Mouse (Mus musculus): ENCODE data around the gene Kcnd1. TPM values are rescaled to one million over a fixed set of nuclear protein-coding genes. Genes with fewer than 3 reads are reported as not detected.
"Not testable (repeated sequence)": the region's sequence is repeated elsewhere in the genome, so short reads cannot be mapped to it uniquely, and the experiment has no call there.

Kcnd1 gene
- total RNA-seq (2021): under 1 TPM; 0.15 to 0.20 TPM
- long read RNA-seq, experiment 1: 0 reads
- long read RNA-seq, experiment 2: 0 reads

DNA sequence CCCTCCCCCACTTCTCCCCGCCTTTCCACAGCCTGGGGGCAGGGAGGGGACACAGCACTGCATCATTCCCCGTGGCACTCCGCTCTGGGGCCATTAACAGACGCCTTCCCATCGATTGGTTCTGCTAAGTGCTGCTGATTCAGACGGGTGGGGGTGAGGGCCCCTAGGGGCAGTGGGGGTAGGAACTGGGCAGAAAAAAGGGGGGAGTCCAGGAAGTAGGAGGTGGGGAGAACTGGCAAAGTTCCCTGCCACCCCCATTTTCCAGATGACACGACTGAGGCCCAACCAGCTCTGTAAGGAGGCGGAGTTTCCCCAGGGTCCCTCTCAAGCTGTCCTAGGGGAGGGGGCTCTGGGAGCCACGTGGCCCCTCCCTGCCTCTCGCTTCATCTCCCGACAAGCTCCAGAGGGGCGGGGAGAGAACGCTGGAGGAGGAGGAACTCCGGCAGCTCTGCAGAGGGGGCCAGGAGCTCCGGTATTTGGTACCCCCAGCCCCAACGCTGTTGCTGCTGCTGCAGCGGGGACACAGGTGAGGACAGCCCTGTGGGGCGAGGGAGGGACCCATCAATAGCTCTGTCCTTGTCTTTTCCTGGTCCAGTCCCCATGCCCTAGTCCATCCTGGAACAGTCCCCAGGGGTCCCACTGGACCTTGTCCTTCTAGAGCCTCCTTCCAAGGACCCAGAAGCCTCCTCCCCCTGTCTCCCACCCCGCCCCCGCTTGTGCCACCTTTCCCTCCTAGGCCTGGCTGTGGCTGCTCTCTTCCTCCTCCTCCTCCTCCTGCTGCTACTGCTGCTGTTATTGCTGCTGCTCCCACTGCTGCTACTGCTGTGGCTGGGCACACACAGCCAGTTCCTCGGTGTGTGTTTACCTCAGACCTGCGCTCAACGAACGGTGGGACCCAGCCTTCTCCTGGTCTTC, at the start of gene Kcnd1:
TSS of gene Kcnd1 (plus strand) at position 425 of the 915 bp plus-strand sequence.
- intact Hi-C loops (cut with DNase I): no loop called here
- peak in 1 of 2 experiments; percentile 25 for DNase-seq

- no peak for DNase-seq
- intact Hi-C loops (cut with DNase I): loop anchor here (5.0 kb wide), 1 partner anchor 35 kb away; no protein-coding TSS in a partner anchor
Observed at GRCm38 (mm10) chrX:7772766-7773165, 49.3 kb upstream of the Kcnd1 start.

DNA sequence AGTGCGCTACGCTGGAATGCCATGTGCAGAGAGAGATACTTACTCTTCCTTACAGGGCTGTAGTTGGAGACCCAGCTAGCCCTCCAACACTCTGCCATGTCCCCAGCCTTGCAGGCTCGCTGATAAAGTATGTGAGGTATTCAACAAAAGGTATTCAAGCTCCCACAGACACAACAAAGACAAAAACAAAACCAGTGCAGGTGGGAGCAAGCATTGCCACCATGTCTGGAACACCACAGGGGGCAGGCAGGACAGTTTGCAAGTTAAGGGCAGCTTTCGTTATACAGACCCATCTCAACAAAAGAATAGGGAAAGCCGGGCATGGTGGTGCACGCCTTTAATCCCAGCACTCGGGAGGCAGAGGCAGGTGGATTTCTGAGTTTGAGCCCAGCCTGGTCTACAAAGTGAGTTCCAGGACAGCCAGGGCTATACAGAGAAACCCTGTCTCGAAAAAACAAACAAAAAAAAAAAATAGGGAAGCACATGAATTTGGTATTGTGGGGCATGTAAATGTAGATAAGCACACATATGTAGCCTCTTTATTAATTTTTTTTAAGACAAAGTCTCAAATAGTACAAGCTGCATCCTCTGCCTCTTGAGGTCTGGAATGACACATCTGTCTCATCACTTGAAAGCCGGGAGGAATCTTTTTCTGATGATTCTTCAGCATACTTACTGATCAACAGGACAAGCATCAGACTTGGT, 46.4 kb upstream of the Kcnd1 start:
- intact Hi-C loops (cut with DNase I): no loop called here
- no peak for DNase-seq

DNA sequence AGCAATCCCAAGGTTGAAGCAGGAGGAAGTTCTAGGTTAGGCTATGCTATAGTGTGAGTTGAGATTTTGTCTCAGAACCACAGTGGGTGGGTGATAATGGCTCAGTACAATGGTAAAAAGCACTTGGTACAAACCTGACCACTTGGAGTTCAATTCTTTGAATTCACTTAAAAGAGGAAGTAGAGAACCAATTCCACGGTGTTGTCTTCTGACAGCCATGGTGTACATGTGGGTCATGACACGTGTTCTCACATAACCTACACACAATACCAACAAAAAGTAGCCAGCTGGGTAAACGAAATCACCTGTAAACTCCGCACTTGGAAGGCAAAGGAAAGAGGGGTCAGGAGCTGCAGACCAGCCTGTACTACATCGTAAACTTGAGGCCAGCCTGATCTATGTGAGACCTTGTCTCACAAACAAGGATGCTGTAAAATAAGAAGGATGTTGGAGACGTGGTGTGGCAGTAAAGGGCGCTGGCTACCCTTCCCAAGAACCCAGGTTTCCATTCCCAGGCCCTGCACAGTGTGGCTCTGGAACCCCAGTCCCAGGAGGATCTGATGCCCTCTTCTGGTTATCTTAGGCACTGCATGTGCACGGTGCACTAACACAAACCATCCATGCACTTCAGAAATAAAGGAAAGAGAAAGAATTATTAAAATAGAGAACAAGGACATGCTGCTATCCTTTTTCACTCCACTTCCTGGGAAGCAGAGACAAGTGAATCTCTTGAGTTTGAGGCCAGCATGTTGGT, 45.6 kb upstream of the Kcnd1 start:
- peak in 1 of 2 experiments; percentile 45 for DNase-seq
- intact Hi-C loops (cut with DNase I): no loop called here

- DNase-seq: no peak
- intact Hi-C loops (cut with DNase I): no loop called here
Observed at GRCm38 (mm10) chrX:7778450-7779244, 43.4 kb upstream of the Kcnd1 start.

GRCm38 (mm10) chrX:7779294-7779693, 42.8 kb upstream of the Kcnd1 start:
- intact Hi-C loops (cut with DNase I): no loop called here
- DNase-seq: no peak

DNA sequence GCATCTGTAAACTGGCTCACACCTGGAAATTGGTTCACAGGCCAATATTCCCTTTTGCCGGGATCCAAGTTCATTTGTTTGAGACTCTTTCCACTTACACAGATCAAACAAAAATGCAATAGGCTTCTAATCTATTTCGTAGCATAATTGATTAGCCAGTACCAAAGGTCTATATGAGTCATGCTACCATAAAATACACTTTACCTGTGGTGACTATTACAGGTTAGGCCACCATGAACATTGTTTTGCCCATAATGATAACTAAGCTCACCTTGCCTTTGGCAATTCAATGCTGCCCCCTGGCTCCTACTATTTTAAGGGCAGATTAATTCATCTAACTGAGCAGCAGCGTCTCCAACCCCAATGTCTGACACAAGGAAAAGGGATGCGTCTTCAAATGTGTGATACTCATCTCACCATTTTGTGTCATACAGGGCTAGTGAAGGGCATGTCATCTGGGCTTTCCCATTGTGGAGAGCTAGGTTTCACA, 39.4 kb upstream of the Kcnd1 start:
- intact Hi-C loops (cut with DNase I): no loop called here
- DNase-seq: no peak

- intact Hi-C loops (cut with DNase I): no loop called here
- peak; percentile 42 to 65 for DNase-seq
Observed at GRCm38 (mm10) chrX:7789542-7790136, 32.5 kb upstream of the Kcnd1 start, which contains the start of gene Gripap1. TSS of gene Gripap1 (plus strand) at chrX:7789765.

GRCm38 (mm10) chrX:7790309-7790708, 31.8 kb upstream of the Kcnd1 start:
- intact Hi-C loops (cut with DNase I): no loop called here
- no peak for DNase-seq

DNA sequence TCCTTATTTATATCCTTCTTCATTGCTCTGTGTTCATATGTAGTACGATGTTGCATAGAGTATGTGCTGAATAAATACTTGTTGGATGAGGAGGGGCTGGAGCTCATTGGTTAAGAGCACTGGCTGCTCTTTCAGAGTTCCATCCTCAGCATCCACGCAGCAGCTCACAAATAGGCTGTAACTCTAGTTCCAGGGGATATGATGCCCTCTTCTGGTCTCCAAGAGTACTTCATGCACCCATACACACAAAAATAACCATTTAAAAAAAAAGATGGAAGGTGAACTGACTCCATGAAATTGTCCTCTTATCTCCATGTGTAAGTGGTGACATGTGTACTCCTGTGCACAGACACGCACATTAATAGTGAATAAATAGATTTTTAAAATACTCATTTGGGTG, 28.7 kb upstream of the Kcnd1 start:
- intact Hi-C loops (cut with DNase I): no loop called here
- DNase-seq: no peak

GRCm38 (mm10) chrX:7795016-7795415, 27.1 kb upstream of the Kcnd1 start:
- no peak for DNase-seq
- intact Hi-C loops (cut with DNase I): no loop called here

GRCm38 (mm10) chrX:7797327-7797726, 24.8 kb upstream of the Kcnd1 start:
- intact Hi-C loops (cut with DNase I): no loop called here

DNA sequence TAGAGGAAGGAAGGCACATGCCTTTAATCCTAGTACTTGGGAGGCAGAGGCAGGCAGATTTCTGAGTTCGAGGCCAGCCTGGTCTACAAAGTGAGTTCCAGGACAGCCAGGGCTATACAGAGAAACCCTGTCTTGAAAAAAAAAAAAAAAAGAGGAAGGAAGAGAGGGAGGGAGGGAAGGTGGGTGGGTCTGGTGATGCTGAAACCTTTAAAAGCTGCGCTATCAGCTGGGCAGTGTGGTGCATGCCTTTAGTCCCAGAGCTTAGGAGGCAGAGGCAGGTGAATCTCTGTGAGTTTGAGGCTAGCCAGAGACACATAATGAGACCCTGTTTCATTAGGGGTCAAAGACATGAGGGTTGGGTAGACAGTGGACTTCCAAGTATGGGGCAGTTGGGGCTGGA, 19.9 kb upstream of the Kcnd1 start:
- intact Hi-C loops (cut with DNase I); DNase-seq: not testable (repeated sequence)

More at GRCm38 (mm10) chrX:7797327-7797726, 24.8 kb upstream of the Kcnd1 start:
- DNase-seq: no peak

- DNase-seq; intact Hi-C loops (cut with DNase I): not testable (repeated sequence)
Observed at GRCm38 (mm10) chrX:7815016-7815415, 7.1 kb upstream of the Kcnd1 start.

DNA sequence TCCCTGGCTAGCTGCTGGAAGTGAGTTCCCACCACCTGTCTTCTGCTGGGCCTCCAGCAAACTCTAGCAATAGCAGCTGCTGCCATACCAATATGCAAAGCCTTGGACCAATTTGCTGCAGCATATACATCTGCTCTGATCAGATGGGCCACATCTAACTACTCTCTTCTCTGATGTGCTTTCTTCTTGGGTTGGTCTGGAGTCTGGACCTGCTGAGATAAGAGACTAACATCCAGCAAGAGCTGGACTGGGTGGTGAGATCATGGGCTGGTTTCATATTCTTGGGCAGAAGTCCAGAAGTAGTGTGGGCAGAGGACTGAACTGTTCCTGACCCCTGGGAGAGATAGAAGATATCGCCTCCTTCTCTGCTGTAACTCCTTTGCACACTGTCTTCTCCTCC, 15.1 kb downstream of the Kcnd1 start:
- DNase-seq: no peak
- intact Hi-C loops (cut with DNase I): no loop called here

- intact Hi-C loops (cut with DNase I): no loop called here
- DNase-seq: no peak
Observed at GRCm38 (mm10) chrX:7840842-7841162, 18.7 kb downstream of the Kcnd1 start.

DNA sequence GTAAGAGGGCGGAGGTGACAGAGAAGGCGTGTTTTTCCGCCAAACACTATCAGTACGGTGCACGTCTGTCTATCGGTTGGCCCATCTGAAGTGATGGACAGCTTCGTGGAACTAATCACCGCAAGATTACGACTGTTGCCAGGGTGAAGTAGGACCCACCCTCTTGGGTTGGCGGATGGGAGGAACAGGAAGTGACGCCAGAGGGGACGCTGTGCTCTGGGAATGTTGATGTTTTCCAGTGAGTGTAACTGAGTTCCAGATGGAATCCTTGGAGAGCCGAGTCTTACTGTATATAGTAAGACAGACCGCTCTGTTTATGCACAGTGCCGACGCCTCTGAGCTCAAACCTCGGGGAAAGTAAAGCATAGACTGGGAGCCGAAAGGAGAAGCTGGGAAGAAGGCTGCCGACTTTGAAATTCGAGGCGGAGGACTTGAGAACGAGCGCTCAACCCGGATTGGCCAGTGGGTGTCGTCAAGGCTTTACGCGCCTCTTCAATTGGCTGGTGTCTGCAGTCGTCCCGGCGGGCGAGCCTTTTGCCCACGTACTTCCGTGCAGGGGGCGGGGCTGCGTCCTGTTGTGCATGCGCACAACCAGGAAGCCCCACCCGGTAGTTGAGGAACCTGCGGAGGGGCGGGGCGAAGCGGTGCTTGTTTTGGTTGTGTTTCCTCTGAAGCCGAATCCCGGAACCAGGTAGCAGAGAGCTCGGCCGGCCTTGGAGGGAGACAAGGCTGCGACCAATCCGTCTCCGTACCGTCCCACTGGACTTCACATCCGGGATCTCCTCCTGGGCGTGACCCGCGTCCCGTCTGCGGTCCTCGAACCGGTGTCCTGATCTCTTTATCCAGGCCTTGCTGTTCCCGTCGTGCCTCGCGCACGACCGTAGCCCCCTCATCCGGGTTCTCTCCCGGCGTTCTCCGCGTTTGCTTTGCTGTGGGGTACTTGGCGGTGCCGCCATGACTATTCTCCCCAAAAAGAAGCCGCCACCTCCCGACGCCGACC, 19.4 kb downstream of the Kcnd1 start, which contains the start of gene Otud5:
TSS of gene Otud5 (plus strand) at position 202 of the 1,000 bp plus-strand sequence.
- DNase-seq: peak; percentile 81 to 90
- intact Hi-C loops (cut with DNase I): no loop called here

DNA sequence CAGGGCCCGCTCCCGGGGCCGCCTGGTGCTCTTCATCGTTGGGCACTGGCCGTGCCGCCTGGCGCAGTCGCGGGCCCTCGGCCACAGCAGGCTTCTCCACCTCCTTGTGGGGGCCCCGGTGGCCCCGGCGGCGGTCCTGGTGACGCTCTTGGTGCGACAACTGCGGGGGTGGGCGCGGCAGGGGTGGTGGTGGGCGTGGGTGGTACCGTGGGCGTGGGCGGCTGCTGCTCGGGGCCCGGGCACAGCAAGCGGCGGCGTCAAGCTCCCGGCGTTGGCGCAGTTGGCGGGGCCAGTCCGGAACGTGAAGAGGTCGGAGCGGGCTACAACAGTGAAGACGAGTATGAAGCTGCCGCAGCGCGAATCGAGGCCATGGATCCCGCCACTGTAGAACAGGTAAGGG, 20.2 kb downstream of the Kcnd1 start:
- peak in 1 of 2 experiments; percentile 14 for DNase-seq
- intact Hi-C loops (cut with DNase I): no loop called here

Data from gastrocnemius, postnatal 36 days (tissue).